Mouse (Mus musculus) right cerebral cortex, postnatal 36 days (tissue): ENCODE results near the gene Pkib.

Experiments used
- DNase-seq, 2 experiments: peaks; one replicate each; pipeline ENCODE4 v3.0.0; 2022; ENCODE audit warnings: low spot score in 2 of 2, mixed read lengths in 1 of 2

Gene Pkib

GRCm38 (mm10) chr10:57740733-57741132 lies 109.0 kb downstream of the Pkib start:
- no peak for DNase-seq

- DNase-seq: no peak
Measured at GRCm38 (mm10) chr10:57741351-57741750, 109.6 kb downstream of the Pkib start.

GRCm38 (mm10) chr10:57743045-57743444 lies 111.3 kb downstream of the Pkib start:
- DNase-seq: no peak

- DNase-seq: peak in 1 of 2 experiments; percentile 16
Measured at GRCm38 (mm10) chr10:57743606-57744016, 111.8 kb downstream of the Pkib start.

- no peak for DNase-seq
Measured at GRCm38 (mm10) chr10:57744128-57744765, 112.5 kb downstream of the Pkib start.

- DNase-seq: no peak
Measured at GRCm38 (mm10) chr10:57745452-57745851, 113.7 kb downstream of the Pkib start.

- DNase-seq: no peak
Measured at GRCm38 (mm10) chr10:57747127-57747526, 115.3 kb downstream of the Pkib start.

- DNase-seq: no peak
Measured at GRCm38 (mm10) chr10:57753343-57753742, 121.6 kb downstream of the Pkib start.

GRCm38 (mm10) chr10:57755201-57755736 lies 123.5 kb downstream of the Pkib start:
- no peak for DNase-seq

GRCm38 (mm10) chr10:57758999-57759398 lies 127.2 kb downstream of the Pkib start:
- DNase-seq: no peak

- no peak for DNase-seq
Measured at GRCm38 (mm10) chr10:57760694-57761093, 128.9 kb downstream of the Pkib start.

GRCm38 (mm10) chr10:57763044-57763443 lies 131.3 kb downstream of the Pkib start:
- no peak for DNase-seq

- DNase-seq: peak in 1 of 2 experiments; percentile 12
Measured at GRCm38 (mm10) chr10:57783289-57784130, 151.7 kb downstream of the Pkib start.

GRCm38 (mm10) chr10:57784131-57784875 lies 152.5 kb downstream of the Pkib start:
- DNase-seq: peak; percentile 61 to 74

GRCm38 (mm10) chr10:57784876-57785150 lies 153.0 kb downstream of the Pkib start, which contains the start of gene Fabp7:
Gene Fabp7, plus strand, starts transcription at chr10:57784881.
- no peak for DNase-seq

GRCm38 (mm10) chr10:57785552-57785951 lies 153.8 kb downstream of the Pkib start:
- DNase-seq: no peak
